Mouse (Mus musculus) cerebellum, adult 2 months (tissue): ENCODE measurements around the gene Rimkla. TPM values are rescaled to one million over a fixed set of nuclear protein-coding genes. Genes with fewer than 3 reads are reported as not detected.
A peak's percentile ranks its signal among the peaks of the same experiment; 100 is the strongest.

ENCODE experiments used
- DNase-seq, 2 experiments: peaks; one replicate each; pipeline ENCODE4 v3.0.0; 2021
- H3K27ac ChIP-seq: fragments of 200-500 bp; 2 replicates; pipeline ENCODE4 v1.5.1; 2012; ENCODE audit warnings: low read length, control low read depth, inconsistent platforms; ENCODE audit not compliant: insufficient read depth
- H3K27me3 ChIP-seq: fragments of 200-500 bp; 2 replicates; pipeline ENCODE4 v1.6.1; 2012; ENCODE audit warnings: inconsistent platforms, mild to moderate bottlenecking, low read length, moderate library complexity; ENCODE audit not compliant: control insufficient read depth, insufficient read depth
- H3K4me1 ChIP-seq: fragments of 200-500 bp; 2 replicates; pipeline ENCODE4 v1.6.1; 2011; ENCODE audit warnings: low read length; ENCODE audit not compliant: control insufficient read depth, insufficient read depth
- H3K4me3 ChIP-seq: fragments of 200-500 bp; replicated peaks from 2 replicates; pipeline ENCODE3; 2011; ENCODE audit warnings: mild to moderate bottlenecking, low read depth, low read length, control low read depth; ENCODE audit not compliant: insufficient read depth
- CTCF ChIP-seq: fragments of 200-500 bp; IDR thresholded peaks from 2 replicates; pipeline ENCODE4 v1.5.1; 2011; ENCODE audit warnings: low read depth, mild to moderate bottlenecking, control low read depth, low read length, moderate library complexity, borderline replicate concordance; ENCODE audit not compliant: insufficient read depth
- POLR2A ChIP-seq: fragments of 200-500 bp; IDR thresholded peaks from 2 replicates; pipeline ENCODE4 v1.6.1; 2011; ENCODE audit warnings: low read length, control low read depth, borderline replicate concordance; ENCODE audit not compliant: insufficient read depth
- WGBS: fragments of 180-500 bp; shearing (Covaris S2); methylation state at CpG from one replicate; pipeline ENCODE4 v1.1.7; 2018; 5-methylcytosine and 5-hydroxymethylcytosine counted together
- polyA plus RNA-seq: library from polyadenylated mRNA; depleted of rRNA; stranded (reverse); fragments of >200 nt; gene quantifications from 2 replicates; pipeline ENCODE4 v1.2.3, GENCODE M21; 2012; rRNA removed

Gene Rimkla
- polyA plus RNA-seq, 1 experiment: 39.2 TPM

DNA sequence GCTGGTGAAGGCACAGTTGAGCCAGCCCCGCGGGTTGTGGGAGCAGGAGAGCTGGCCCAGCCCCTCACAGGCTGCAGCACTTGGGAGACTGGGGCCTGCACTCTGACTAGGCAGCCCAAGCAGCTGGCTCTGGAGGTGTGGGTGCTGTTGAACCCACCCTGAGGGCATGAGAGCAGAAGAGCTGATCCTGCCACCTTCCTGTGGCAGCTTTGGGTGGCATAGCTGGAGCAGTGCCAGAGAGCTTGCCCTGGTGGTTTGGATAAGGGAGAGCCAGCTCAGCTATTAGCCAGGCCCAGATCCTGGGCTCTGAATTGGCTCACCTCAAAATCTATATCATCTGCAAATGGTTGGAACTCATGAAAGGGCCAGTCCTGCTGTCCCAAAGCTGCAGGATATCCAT is 64.7 kb downstream of the Rimkla start:
- Histone ChIP-seq H3K27me3 (no peaks in the 10 kb centered on the region), H3K27ac (no peak overlapping the region), H3K4me1 (no peaks in the 10 kb centered on the region; the same call in 1 of the 2 replicates), H3K4me3 (no peak overlapping the region)
- no peak for DNase-seq
- TF ChIP-seq POLR2A: no peak
- TF ChIP-seq CTCF: no peak
- 38% methylated on average over 2 of the region's 2 CpGs for WGBS

DNA sequence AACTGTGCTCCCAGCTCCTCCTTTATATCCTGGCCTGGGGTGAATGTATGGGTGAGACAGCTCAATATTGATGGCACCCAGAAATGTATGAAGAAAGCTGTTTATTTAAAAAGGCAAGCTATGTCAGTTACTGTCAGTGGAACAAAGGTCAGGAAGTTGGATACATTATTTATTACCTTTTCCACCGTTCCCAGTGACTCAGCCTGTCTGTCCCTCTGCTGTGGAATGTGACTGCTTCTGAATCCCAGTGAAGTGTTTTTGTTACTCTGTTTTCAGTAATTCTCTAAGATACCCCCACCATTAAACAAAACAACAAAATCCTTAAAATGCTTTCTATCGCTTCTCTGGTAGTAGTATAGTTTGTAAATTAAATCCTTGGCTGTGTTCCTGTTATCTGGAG is 66.8 kb downstream of the Rimkla start:
- no peak overlapping the region for H3K4me3 ChIP-seq
- WGBS: 61% methylated on average over 2 of the region's 2 CpGs
- TF ChIP-seq POLR2A (no peak), CTCF (no peak)

DNA sequence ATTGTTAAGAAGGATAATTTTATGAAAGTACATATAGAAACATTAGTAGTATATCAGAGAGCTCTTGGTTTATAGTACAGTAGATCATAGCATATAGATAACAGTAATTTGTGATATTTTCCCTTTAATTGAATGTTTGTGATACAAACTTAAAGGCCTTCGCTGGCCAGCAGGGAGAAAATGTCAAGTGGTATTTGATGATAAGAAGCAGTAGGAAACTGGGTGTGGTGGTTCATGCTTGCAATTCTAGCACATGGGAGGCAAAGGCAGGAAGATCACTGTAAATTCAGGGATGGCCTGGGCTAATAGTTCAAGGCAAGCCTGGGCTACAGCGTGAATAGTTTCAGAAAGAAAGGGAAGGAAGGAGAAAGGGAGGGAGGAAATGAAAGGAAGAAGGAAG is 67.4 kb downstream of the Rimkla start:
- no peak overlapping the region for H3K27ac ChIP-seq
- no peak for TF ChIP-seq POLR2A
- no peaks in the 10 kb centered on the region; the same call in 1 of the 2 replicates for H3K4me1 ChIP-seq
- no peak for DNase-seq
- no peak overlapping the region for H3K4me3 ChIP-seq
- H3K27me3 ChIP-seq: no peaks in the 10 kb centered on the region
- WGBS: 96% methylated on average over 2 of the region's 2 CpGs

More for the DNA sequence above, 66.8 kb downstream of the Rimkla start:
- DNase-seq: no peak
- Histone ChIP-seq H3K27me3 (no peaks in the 10 kb centered on the region), H3K4me1 (no peaks in the 10 kb centered on the region; the same call in 1 of the 2 replicates), H3K27ac (no peak overlapping the region)

DNA sequence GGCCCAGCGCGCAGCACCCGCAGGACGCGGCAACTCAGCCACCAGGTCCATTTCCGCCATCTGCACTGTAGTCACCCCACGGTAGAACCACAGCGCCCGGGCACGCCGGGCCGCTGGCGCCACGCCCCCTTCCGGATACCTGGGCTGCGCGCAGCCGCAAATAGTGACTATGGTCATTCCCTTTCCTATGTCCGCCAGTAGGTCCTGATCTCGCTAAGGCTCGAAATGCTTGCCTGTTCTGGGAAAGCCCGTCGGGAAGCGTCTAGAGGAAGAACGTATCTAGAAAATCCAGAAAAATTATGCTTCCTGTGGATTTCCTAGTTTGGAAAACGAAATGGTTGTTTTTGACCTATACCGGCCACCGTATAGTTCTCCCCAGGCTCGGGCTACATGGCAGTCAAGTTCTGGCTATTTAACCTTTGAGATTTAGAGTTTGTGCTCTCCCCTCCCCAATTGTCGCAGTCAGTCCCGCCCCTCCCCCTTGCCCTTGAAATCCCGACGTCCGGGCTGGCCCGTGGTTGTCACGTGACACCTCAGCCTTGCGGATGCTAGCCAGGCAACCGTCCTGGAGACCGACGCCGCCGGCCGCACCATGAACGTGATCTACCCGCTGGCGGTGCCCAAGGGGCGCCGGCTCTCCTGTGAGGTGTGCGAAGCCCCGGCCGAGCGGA is 70.0 kb downstream of the Rimkla start, which contains the start of the genes Ppcs and Zmynd12:
TSS of gene Ppcs (minus strand) at position 127 of the 671 bp plus-strand sequence.
TSS of gene Zmynd12 (plus strand) at position 521 of the 671 bp plus-strand sequence.
- H3K27ac ChIP-seq: peak within 1 kb of the TSS; percentile 90
- DNase-seq: peak; percentile 93 to 95
- WGBS: under 1% methylated on average over 52 of the region's 52 CpGs
- H3K4me1 ChIP-seq: no peaks in the 10 kb centered on the region; the same call in 1 of the 2 replicates
- no peaks in the 10 kb centered on the region for H3K27me3 ChIP-seq
- peak within 1 kb of the TSS; percentile 90 for H3K4me3 ChIP-seq
- TF ChIP-seq CTCF (peak; percentile 17; the same call in 1 of the 2 replicates), POLR2A (peak; percentile 64)

DNA sequence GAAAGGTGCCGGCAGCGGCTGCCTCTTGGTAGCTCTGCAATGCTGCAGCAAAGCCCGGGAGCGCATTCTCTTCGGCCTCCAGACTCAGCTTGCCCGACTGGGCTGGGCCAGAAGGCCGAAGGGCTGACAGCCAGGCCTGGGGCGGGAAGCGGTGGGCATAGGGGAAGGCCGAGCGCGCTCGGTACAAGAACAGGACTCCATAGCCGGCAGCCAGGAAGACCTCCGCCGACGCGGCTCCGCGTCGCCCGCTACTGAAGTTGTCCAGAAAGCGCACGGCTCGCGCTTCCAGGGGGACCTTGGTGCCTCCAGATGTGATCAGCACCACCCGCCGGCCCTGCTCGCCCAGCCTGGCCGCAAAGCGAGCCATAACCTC is 70.5 kb downstream of the Rimkla start:
- TF ChIP-seq CTCF (no peak), POLR2A (no peak)
- Histone ChIP-seq H3K27ac (peak overlapping the region; percentile 84), H3K4me1 (no peaks in the 10 kb centered on the region; the same call in 1 of the 2 replicates), H3K4me3 (peak overlapping the region; percentile 90), H3K27me3 (no peaks in the 10 kb centered on the region)
- under 1% methylated on average over 31 of the region's 31 CpGs for WGBS
- DNase-seq: no peak

DNA sequence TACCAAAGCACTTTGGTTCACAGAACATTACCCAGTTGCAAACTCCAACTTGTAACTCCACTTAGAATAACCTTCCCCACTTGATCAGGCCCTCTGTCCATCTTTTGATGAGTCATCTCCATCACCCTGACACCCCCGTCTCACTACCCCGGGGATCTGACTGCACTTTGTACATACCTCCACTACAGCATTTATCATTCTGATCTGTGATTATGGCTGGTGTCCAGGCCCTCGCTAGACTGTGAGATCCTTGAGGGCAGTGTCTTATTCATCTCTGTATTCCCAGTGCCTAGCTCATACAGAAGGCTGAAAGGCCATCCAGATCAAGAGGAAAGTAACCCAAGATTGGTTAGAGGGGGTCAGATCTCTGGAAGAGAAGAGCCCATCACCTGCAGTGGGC is 71.2 kb downstream of the Rimkla start:
- TF ChIP-seq POLR2A: no peak
- no peak for TF ChIP-seq CTCF
- DNase-seq: no peak
- 38% methylated on average over 3 of the region's 3 CpGs for WGBS
- Histone ChIP-seq H3K4me1 (no peaks in the 10 kb centered on the region; the same call in 1 of the 2 replicates), H3K4me3 (no peak overlapping the region), H3K27ac (peak overlapping the region; percentile 84; the same call in 1 of the 2 replicates), H3K27me3 (no peaks in the 10 kb centered on the region)

DNA sequence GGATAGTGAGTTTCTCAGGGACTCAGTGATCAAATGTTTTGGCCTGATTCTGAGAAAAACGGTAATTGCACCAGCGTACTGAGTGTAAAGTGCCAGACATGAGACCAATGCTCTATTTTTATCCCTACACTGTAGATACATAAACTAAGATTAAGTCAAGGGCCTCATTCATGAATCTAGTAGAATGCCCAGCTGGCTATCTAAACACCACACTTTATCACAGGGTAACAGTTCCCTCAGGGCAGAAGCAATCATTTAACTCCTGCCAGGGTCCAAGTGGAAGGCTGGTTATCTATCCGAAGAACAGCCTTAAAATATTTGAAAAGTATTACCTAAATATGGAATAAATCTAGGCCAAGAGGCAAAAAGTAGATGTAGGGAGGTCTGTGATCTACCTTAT is 74.5 kb downstream of the Rimkla start:
- TF ChIP-seq CTCF (no peak), POLR2A (no peak)
- H3K4me1 ChIP-seq: no peaks in the 10 kb centered on the region
- no peak for DNase-seq
- no peak overlapping the region for H3K4me3 ChIP-seq
- 86% methylated on average over 3 of the region's 3 CpGs for WGBS
- H3K27me3 ChIP-seq: no peaks in the 10 kb centered on the region
- H3K27ac ChIP-seq: no peak overlapping the region

DNA sequence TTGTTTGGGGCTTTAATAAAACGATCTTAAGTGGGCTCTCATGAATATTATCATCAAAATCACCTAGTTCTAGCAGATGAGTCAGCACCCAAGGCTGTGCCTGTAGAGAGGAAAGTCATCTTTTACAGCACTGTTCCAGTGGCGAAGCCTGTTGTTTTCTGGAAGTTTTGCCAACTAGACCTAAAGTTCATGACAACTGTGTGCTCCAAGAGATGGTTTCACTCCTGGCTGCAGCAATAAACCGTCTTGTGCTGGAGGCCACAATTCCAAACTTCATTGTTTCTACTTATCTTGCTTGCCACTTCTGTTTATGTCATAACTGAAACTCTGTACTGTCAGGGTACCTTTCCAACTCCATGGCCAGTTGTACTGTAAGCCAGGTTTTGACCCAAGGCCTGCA is 75.2 kb downstream of the Rimkla start:
- Histone ChIP-seq H3K4me3 (no peak overlapping the region), H3K4me1 (no peaks in the 10 kb centered on the region), H3K27me3 (no peaks in the 10 kb centered on the region), H3K27ac (no peak overlapping the region)
- WGBS: 71% methylated on average over 3 of the region's 3 CpGs
- TF ChIP-seq CTCF (no peak), POLR2A (no peak)
- DNase-seq: no peak

Other genes with a start within 250 kb of the Rimkla start
- gene Cldn19, start 237.2 kb downstream of the Rimkla start, polyA plus RNA-seq: 0.20 and 0.32 TPM in 2 replicates
- 182 and 189 TPM in 2 replicates for gene Ybx1, start 198.0 kb downstream of the Rimkla start, polyA plus RNA-seq
- gene Ppih, start 172.1 kb downstream of the Rimkla start, polyA plus RNA-seq: 26.3 and 26.5 TPM in 2 replicates
- gene Ccdc30, start 77.1 kb downstream of the Rimkla start, polyA plus RNA-seq: 8.8 and 9.7 TPM in 2 replicates
- gene Ppcs, start 70.2 kb downstream of the Rimkla start, polyA plus RNA-seq: 14.1 and 16.1 TPM in 2 replicates
- gene Zmynd12, start 69.8 kb downstream of the Rimkla start, polyA plus RNA-seq: 0.64 and 0.81 TPM in 2 replicates
- 32.3 and 34.9 TPM in 2 replicates for gene Foxj3, start 44.4 kb upstream of the Rimkla start, polyA plus RNA-seq
- 8.6 and 9.4 TPM in 2 replicates for gene Frg2f1, start 46.9 kb upstream of the Rimkla start, polyA plus RNA-seq
- not detected in 2 replicates for gene Guca2a, start 145.1 kb upstream of the Rimkla start, polyA plus RNA-seq
- gene Guca2b, start 166.3 kb upstream of the Rimkla start, polyA plus RNA-seq: not detected in 2 replicates
- gene Hivep3, start 241.2 kb upstream of the Rimkla start, polyA plus RNA-seq: 36.7 and 36.8 TPM in 2 replicates